Mouse (Mus musculus) adrenal gland, postnatal 4 days (tissue): ENCODE results near the gene Klre1. TPM values are rescaled to one million over a fixed set of nuclear protein-coding genes. Genes with fewer than 3 reads are reported as not detected.

Experiments
- DNase-seq, 2 experiments: peaks; one replicate each; pipeline ENCODE4 v3.0.0; 2021 to 2022; ENCODE audit warnings: low spot score in 2 of 2, mixed read lengths in 2 of 2
- long read RNA-seq, 2 experiments: library from polyadenylated mRNA; stranded (forward); transcript quantifications; one replicate each; pipeline ENCODE4 v2.0.0; 2021
- total RNA-seq, 2 experiments: library from RNA; stranded (reverse); gene quantifications; 2 replicates each; pipeline ENCODE4 v1.2.3; 2021

Klre1 gene
- not detected for total RNA-seq
- long read RNA-seq, experiment 1 = 0 reads
- long read RNA-seq, experiment 2 = 0 reads

DNA sequence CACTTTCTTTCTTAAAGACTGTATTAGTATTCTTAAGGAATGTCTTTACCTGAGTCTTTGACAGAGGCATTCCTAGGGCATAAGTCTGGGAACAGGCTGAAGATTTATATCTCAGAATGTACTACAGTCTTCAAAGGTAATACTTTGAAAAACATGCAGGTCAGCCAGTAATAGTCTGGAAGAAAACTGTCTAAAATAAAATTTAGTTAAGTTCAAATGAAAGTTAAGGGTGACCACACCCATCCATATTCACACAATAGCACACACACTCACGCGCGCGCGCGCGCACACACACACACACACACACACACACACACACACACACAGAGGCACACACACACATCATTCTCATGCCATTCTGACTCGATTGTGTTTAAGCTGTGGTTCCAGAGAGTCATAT is at the start of gene Klre1:
Gene Klre1, plus strand, starts transcription at position 301 of the 400 bp plus-strand sequence.
- no peak for DNase-seq

DNA sequence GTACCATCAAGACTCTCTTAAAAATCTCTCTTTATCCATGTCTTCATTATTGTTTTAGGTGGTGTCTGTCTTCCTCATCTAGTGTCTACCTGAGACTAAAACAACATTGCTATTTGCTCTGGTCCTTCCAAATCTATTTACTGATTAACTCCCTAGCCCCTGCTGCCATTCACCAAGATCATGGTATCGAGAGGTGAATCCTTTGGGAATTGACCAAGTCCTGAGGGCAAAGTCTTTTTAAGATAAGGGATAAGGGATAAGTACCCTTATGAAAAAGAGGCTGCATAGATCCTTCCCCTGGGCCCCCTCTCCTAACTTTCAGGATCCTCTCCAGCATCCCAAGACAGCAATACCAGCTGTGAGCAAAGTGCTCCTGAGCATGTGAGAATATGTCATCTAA is 48.1 kb upstream of the Klre1 start:
- DNase-seq = no peak

DNA sequence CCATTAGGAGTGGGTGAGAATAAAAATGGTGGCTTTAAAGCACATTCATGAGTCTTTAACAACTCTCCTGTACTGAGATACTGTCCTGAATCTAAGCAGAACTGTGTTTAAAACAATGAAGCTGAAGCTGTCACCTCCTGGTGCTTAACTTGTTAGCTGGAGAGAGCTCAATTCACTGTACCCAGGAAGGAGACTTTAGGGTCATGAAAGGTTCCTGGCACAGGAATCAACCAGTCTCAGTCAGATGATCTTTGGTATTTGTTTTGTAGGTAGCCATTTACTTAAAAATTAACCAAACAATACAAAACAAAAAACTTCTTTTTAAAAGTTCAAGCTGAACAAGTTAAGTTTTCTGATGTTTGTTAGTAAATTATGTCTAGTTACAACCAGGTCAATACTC is 47.4 kb upstream of the Klre1 start:
- no peak for DNase-seq

DNA sequence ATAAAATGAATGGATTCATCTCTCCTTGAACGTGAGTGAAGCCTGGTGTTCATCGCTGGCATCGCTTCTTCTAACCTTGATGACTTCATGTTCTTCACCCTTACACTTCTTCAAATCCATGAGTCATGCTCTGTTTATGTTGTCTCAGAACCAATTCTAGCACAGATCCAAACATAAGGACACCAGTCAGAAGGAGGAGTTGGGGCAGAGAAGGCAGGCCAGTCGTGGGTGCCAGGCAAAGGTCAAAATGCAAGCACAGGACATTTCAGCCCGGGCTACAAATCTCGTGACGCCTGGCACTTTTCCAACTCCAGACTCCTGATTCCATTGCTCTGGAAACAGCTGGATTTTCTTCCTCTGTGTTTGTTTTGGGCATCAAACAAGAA is 45.2 kb upstream of the Klre1 start:
- DNase-seq = peak; percentile 24 to 60

DNA sequence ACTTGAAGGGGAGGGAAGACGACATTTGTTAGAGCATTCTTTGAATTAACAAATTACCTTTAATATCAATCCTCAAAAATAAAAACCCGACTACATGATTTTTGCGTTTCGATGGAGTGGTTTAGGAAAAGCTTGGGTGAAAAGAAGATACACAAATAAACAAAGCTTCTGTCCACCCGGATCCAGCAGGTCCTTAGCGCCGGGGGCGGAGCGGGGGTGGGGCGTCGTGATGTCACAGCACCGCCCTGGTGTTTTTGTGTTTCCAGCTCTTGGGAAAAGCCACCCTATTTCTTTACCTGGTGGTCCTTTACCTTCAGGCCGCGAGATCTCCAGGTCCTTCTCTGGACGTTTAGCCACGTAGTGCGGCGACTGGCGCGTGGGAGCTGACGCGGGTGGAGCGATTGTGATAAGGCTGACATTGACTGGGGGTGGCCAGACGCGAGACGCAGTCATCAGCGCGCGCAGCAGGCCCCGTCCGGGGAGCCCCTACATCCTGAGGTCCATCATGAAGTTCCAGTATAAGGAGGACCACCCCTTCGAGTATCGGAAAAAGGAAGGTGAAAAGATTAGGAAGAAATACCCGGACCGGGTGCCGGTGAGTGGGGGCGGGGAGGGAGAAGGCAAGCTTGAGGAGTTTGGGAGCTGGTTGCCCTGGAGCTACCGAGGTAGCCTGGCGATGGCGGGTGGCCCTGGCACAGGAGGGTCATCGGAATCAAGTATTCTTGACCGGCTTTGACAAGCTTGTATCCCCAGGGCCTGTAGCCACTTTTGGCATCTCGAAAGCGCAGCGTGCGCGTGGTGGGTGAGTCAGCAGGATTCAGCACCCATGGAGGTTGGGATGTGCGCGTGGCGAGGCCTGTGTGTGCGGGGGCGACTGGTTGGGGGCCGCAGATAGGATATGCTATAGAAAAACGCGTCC is 44.5 kb upstream of the Klre1 start, which contains the start of gene Gabarapl1:
Gene Gabarapl1, plus strand, starts transcription at position 219 of the 919 bp plus-strand sequence.
- peak; percentile 44 to 72 for DNase-seq

DNA sequence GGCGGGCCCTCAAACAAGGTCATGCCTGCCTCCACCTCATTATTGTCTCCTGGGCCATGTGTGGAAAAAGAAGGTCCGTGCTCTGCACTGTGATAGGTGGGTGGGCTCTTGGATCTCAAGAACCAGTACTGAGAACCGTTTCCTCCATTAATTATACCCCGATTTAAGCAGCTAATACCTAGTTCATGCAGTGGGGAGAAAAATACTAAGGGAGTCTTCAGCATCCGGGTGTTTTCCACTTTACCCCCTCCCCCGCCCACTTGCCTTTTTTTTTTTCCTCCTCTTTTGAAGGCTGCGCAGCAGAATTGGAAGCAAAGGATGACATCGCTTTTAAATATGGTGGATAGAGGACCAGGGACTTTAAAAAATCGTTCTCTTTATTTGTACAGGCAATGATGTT is 43.6 kb upstream of the Klre1 start:
- no peak for DNase-seq

DNA sequence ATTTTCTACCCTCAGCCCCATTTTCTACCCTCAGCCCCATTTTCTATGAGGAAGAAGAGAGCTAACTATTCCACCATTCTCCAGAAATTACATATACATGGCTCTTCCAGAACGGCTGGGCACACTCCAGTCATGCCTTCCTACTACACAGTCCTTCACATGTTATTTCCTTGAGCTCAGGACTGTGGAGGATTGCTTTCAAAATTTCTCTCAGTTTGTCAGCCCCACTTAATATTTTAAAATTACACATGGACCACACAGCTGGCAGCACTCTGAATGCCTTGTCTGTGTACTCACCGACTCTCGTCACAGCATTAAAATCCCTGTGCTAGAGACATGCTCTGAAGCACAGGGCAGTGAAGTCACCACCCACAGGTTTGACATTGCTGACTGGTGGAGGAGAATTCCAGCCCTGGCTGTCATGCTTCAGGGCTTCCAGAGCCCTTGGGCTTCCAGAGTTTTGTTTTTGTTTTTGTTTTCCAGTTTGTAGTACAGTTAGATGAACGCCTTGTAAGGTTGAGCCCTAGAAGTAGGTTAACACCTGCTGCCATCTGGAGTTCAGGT is 43.0 kb upstream of the Klre1 start:
- no peak for DNase-seq

DNA sequence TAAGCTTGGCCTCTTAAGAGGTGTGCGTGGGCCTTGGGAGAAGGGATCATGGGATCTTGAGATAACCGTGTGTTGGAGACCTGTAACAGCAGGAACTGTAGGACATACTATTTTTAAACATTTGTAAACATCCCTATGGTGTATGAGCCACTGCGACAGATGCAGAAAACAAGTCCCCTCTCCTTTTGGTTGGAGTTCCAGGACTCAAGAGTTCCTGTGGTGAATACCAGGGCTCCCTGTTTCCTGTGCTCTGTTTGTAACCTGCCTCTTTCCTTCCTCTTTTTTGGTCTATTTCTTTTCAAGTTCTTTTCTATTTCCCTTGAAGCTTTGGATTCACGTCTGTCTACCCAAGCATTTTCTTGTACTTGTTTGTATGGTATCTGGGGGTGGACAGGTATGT is 42.0 kb upstream of the Klre1 start:
- DNase-seq = no peak

DNA sequence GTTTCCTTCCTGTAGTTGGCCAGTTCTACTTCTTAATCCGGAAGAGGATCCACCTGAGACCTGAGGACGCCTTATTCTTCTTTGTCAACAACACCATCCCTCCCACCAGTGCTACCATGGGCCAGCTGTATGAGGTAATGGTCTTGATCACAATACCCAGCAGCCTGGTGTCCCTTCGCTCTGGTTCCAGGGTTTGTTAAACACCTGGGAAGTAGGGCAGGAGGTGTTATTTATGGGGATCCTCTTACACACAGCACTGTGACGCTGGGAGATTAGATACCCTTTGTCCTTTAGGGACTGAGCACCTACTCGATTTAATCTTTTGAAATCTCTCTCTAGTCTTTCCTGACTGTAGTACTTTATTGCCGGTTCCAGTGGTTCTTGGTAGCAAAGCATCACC is 39.1 kb upstream of the Klre1 start:
- no peak for DNase-seq

DNA sequence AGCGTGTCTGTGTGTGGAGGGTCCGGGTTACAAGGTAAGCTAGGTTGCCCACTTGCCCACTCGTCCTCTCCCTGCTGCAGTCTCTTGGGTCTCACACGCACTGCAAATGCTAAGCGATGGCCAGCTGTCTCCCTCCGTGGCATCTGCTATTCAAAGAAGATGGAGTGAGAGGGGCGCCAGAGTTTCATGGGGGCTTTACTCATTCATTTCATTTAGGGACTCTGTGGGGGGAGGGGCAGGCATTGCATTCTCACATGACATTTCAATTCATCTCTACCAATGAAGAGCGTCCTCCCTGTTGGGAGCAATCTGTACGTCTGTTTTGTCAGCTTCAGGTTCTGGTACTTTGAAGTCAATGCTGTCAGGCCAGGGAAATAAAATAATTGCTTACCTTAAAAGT is 35.8 kb upstream of the Klre1 start:
- DNase-seq = no peak

DNA sequence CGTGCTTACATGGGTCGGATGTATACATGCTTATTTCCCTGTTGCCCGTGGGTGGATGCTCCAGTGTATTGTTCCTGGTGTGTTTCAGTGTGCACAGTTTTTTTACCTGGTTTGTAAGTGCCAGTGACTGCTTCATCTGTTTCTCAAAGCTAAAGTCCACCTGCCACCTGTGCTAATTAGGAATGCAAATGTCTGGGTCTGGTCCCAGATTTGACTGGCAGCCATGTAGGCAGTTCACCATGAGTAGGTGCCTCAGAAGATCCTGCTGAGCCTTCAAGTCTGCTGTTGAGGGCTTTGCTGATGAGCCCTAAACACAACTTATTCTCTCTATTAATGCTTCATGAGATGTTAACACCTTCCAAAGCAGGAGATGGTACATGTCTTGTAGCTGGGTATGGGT is 35.2 kb upstream of the Klre1 start:
- DNase-seq = no peak

DNA sequence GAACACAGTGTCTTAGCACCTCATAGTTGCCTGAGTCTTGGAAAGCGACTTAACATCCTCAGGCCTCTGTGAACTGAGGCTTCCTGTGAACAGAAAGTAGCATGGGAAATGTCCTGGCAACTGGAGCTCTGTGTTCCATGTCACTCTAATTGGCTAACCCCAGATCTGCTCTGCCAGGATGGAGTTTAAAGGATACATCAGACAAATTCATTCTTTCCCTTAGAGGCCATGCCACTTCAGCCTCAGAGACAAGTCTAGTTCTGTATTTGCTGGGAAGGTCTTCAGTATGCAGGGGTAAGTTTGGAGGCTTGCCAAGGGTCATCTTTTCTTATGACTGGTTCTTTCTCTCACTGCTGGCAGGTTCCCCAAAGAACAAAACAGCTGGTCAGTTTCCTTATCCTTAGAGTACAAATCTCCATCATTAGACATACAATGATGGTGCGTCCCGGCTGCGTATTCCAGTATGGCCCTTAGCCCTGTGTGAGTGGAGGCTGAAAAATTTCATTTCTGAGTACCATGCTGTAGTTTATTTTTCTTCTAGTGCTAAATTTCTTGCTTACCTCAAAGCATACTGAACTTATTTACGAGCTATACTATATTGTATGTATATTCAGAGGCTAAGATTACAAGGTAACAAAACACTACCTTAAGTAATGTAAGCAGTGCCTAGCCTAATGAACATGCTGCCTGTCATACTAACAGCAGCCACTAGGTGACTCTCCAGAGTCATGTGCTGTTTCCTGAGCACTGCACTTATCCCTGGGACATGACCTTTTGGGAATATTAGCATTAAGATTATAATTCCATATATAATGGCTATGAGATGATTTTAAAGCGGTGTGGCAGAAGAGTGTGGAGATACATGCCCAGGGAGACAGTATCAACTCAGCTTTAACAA is 33.7 kb upstream of the Klre1 start:
- peak in 1 of 2 experiments; percentile 19 for DNase-seq

DNA sequence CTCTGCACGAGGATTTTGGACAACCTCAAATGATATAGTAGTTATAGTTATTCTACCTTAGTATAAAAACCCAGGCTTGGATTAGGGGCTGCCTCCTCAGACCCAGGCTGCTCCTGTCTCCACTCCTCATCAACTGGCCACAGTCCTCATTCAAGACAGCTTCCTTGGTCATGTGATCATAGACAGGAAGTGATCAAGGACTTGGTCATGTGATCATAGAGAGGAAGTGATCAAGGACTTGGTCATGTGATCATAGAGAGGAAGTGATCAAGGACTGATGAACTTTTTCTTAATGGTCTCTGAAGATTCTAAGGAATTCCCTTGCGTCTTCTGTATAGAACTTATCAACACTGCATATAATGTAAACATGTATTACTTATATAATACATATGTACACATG is 30.4 kb upstream of the Klre1 start:
- no peak for DNase-seq

DNA sequence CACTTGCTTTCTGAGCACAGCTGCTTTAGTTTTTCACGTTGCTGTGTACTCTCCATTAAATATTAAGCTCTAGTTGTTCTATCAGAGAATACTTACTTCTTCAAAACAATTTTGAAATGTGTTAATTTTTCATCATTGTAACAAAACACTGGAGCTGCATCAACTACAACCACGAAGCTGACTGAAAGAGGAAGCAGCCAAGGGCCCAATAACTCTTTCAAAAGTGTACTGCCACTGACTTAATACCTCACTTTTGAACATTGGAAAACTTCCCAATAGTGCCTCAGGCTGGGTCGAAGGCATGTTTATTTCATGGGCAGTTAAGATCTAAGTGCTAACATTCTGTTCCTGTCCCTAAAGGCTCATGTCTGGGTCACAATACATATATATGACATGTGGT is 29.7 kb upstream of the Klre1 start:
- DNase-seq = no peak

DNA sequence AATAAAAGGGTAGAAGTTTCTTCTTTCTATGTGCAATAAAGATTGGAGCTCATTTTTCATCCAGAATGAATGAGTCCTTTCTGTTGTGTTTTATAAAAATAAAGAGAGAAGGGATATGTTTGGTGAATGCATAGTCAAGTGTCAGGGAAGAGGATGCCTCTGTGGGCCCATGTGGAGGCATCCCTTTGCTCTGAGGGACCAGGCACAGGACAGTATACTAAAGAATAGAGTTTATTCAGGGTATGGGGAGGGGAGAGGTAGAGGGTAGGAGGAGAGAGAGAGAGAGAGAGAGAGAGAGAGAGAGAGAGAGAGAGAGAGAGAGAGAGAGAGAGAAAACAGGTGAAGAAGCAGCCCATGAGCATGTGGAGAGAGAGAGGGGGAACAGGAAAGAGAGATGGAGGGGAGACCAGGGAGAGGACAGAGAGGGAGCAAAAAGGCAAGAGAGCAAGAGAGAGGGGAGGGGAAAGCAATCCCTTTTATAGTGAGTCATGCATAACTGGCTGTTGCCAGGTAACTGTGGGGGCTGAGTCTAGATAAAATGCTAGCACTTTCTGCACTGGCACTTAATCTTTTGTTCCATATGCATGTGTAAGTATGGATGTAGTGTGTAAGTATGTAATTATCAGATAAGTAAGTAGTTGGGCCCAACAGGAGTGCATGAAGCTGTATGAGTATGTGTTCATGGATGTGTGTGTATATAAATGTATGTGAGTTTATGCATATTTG is 20.2 kb upstream of the Klre1 start:
- DNase-seq = no peak

DNA sequence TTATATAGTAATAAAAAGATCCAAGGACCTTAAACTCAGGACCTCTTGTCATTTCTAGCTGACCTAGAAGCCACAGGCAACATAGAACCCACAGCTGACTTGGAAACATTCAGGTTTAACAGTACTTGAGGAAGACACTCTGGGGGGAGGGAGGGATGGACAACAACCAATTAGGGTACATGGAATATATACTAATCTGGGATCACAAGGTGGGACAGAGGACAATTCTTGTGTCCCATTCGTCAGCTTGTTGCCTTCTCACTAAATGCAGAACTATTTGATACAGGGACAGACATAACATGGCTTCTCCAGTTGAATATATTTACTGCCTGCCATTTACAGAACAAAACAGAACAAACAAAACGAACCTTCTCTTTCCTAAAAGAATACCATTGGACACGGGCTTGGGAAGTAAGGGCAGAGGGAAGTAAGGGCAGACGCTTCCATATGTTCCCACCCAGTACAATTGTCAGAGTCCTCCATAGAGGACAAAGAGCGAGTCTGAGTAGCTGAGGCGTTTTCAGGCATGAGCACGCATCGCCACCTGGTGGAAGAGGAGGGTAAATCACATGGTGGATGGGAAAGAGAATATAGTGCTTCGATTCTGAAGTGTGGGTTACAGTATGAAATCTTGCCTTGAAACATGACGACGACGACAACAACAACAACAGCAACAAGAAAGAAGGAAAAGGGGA is 18.6 kb upstream of the Klre1 start:
- DNase-seq = peak in 1 of 2 experiments; percentile 37

DNA sequence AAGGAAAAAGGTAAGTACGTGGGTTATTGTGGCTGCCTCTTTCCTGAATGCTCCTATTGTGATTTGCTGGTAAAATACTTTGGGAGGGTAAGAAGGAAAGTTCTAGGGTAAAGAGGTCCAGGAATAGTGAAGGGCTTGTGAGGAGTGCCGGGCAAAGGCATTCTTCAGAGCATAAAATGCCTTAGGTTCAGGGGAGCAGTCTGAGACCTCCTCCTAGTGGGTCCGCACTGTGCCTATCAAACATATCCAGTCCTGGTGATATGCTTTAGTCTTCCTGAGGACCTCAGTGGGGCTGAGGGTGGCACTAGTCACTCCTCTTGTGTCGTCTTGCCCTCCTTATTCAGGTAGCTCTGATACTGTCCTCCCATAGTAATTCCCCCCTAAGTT is 18.1 kb upstream of the Klre1 start:
- no peak for DNase-seq

DNA sequence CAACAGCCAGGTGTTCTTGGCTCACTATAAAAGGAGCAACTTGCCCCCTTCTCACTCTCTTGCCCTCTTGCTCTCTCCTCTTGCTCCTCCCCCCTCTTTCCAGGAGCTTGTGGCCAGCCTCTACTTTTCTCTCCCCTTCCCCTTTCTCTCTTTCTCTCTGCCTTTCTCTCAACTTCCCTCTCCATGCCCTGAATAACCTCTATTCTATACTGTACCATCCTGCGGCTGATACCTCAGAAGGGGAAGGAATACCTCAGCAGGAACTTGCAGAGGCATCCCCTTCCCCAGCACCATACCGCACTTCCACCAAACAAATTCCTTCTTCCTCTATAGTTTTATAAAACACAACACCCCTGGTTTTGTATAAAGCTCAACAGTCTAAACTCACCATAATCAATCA is 12.4 kb upstream of the Klre1 start:
- DNase-seq = no peak

DNA sequence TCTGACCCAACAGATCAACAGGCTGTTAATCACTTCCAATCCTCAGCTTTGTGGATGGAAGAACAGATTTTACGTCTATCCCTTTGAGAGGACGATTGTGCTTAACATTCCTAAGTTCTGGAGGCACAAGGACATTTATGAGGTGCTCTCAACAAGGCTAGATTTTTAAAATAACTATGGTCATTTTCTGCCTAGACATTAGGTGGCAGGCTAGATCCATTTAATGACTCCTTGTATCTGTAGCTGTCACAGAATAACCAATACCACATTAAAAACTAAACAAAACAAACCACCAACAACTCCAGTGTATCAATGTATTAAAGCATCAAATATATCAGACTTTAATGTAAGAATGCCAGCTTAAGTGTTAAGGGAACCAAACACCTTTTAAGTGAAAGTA is 2.4 kb upstream of the Klre1 start:
- DNase-seq = no peak

DNA sequence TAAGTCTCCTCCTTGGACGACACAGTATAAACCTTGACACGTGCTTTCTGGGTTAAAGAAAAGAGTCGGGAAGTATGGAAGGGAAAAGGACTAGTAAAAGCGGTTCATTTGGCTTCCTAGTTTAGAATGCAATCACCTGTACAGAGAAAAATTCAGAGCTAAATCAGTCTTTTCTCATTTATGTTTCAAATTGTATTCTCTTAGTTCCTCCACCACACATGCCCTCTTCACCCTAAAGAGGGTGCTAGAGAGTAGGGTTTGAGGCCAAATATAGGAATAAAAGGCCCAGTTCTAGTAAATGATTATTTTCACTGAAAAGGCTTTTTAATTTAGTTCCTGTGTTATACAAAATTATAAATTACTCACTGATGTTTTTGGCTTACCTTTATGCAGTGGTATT is 3.6 kb downstream of the Klre1 start:
- no peak for DNase-seq
